Mouse (Mus musculus) brain, embryonic 14.5 days (tissue): ENCODE data around the gene Epo. TPM values are rescaled to one million over a fixed set of nuclear protein-coding genes. Genes with fewer than 3 reads are reported as not detected.

Source experiments
- DNase-seq: peaks from one replicate; pipeline ENCODE4 v3.0.0-alpha.2; 2011; ENCODE audit warnings: low read depth
- CTCF ChIP-seq: fragments of 200-500 bp; IDR thresholded peaks from 2 replicates; pipeline ENCODE4 v1.5.1; 2012; ENCODE audit warnings: inconsistent platforms, mild to moderate bottlenecking, moderate library complexity, borderline replicate concordance; ENCODE audit not compliant: insufficient read depth, insufficient read length; ENCODE audit errors: extremely low read depth
- POLR2A ChIP-seq: fragments of 200-500 bp; IDR thresholded peaks from 2 replicates; pipeline ENCODE4 v1.6.1; 2012; ENCODE audit warnings: mild to moderate bottlenecking, inconsistent platforms, borderline replicate concordance; ENCODE audit not compliant: poor library complexity, insufficient read depth, insufficient read length, severe bottlenecking; ENCODE audit errors: extremely low read depth
- polyA plus RNA-seq: library from polyadenylated mRNA; depleted of rRNA; stranded (reverse); fragments of >200 nt; gene quantifications from 2 replicates; pipeline ENCODE4 v1.2.3, GENCODE M21; 2012; rRNA removed

The Epo gene
- polyA plus RNA-seq, 1 experiment: not detected

GRCm38 (mm10) chr5:137433889-137434288 is 99.2 kb downstream of the Epo start:
- DNase-seq: peak; percentile 88
- TF ChIP-seq POLR2A: no peak
- TF ChIP-seq CTCF: no peak

Other genes starting within 250 kb of the Epo start
- 18.8 and 32.5 TPM in 2 replicates for gene Ache, start 245.7 kb downstream of the Epo start, polyA plus RNA-seq
- gene Ufsp1, start 238.6 kb downstream of the Epo start, polyA plus RNA-seq: 10.0 and 11.9 TPM in 2 replicates
- gene Srrt, start 225.6 kb downstream of the Epo start, polyA plus RNA-seq: 211 and 216 TPM in 2 replicates
- 25.7 and 33.0 TPM in 2 replicates for gene Trip6, start 218.8 kb downstream of the Epo start, polyA plus RNA-seq
- gene Slc12a9, start 199.6 kb downstream of the Epo start, polyA plus RNA-seq: 34.0 and 34.8 TPM in 2 replicates
- 15.5 and 18.8 TPM in 2 replicates for gene Ephb4, start 183.1 kb downstream of the Epo start, polyA plus RNA-seq
- 0.20 and 0.30 TPM in 2 replicates for gene Zan, start 56.2 kb downstream of the Epo start, polyA plus RNA-seq
- gene Pop7, start 30.7 kb downstream of the Epo start, polyA plus RNA-seq: 64.3 and 83.1 TPM in 2 replicates
- 56.9 and 57.9 TPM in 2 replicates for gene Gigyf1, start 14.7 kb downstream of the Epo start, polyA plus RNA-seq
- gene Gnb2, start 268 bp upstream of the Epo start, polyA plus RNA-seq: 1,055 and 1,401 TPM in 2 replicates
- 298 and 316 TPM in 2 replicates for gene Actl6b, start 20.3 kb upstream of the Epo start, polyA plus RNA-seq
- 9.4 and 13.5 TPM in 2 replicates for gene Tfr2, start 36.6 kb upstream of the Epo start, polyA plus RNA-seq
- gene Mospd3, start 67.8 kb upstream of the Epo start, polyA plus RNA-seq: 88.2 and 103 TPM in 2 replicates
- 14.5 and 30.4 TPM in 2 replicates for gene Pcolce, start 80.5 kb upstream of the Epo start, polyA plus RNA-seq
- 0.23 and 0.25 TPM in 2 replicates for gene Fbxo24, start 95.8 kb upstream of the Epo start, polyA plus RNA-seq
- 16.9 and 18.8 TPM in 2 replicates for gene Lrch4, start 95.9 kb upstream of the Epo start, polyA plus RNA-seq
- 14.8 and 14.9 TPM in 2 replicates for gene Gm20605, start 95.9 kb upstream of the Epo start, polyA plus RNA-seq
- gene Sap25, start 108.1 kb upstream of the Epo start, polyA plus RNA-seq: 31.0 and 37.8 TPM in 2 replicates
- gene Irs3, start 112.5 kb upstream of the Epo start, polyA plus RNA-seq: 0.06 TPM in 1 of 2 replicates, not detected in the other
- gene Agfg2, start 151.5 kb upstream of the Epo start, polyA plus RNA-seq: 17.8 and 23.8 TPM in 2 replicates
- 208 and 219 TPM in 2 replicates for gene Nyap1, start 208.4 kb upstream of the Epo start, polyA plus RNA-seq
- gene Tsc22d4, start 212.5 kb upstream of the Epo start, polyA plus RNA-seq: 51.8 and 53.7 TPM in 2 replicates
- gene Ppp1r35, start 245.6 kb upstream of the Epo start, polyA plus RNA-seq: 47.7 and 81.6 TPM in 2 replicates